Mouse (Mus musculus): ENCODE results near the gene Tbc1d8. TPM values are rescaled to one million over a fixed set of nuclear protein-coding genes. Genes with fewer than 3 reads are reported as not detected.

The Tbc1d8 gene
- polyA plus RNA-seq, 1 experiment: 8.0 TPM

GRCm38 (mm10) chr1:39408123-39408522, 70.4 kb downstream of the Tbc1d8 start:
- no peak for DNase-seq (ENCODE audit: low read depth, low spot score)
- 79% methylated on average over 6 of the region's 6 CpGs for WGBS

DNA sequence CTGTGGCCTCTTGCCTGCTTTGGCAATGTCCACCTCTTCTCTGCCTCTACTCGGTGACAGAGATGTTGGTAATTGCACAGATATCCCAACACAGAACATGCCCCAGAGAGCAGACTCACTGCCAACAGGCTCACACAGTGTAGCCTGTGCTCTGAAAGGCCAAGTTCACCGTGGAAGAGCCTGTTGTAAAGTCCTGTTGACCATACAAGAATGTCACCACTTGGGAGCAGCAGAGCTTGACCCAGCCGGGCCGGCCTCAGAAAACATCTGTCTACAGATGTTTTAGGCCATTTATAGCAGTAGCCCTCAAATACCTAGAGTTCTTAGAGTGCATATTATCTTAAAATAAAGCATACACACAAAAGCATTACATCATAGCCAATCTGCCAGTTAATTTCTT, 71.4 kb downstream of the Tbc1d8 start:
- WGBS: 62% methylated on average over 4 of the region's 4 CpGs
- no peak for DNase-seq (ENCODE audit: low read depth, low spot score)

DNA sequence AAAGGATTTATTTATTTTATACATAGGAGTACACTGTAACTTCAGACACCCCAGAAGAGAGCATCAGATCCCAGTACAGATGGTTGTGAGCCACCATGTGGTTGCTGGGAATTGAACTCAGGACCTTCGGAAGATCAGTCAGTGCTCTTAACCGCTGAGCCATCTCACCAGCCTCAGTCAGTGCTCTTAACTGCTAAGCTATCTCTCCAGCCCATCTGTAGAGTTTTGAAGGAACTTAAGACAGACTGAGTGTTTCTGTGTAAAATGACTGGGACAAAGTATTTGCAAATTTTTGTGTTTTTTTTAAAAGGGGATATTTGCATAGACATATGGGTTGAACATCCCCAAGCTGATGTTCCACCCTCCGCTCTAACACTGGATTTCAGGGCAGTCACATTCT, 78.4 kb downstream of the Tbc1d8 start:
- WGBS: 93% methylated on average over 3 of the region's 3 CpGs
- DNase-seq (ENCODE audit: low read depth, low spot score): no peak

GRCm38 (mm10) chr1:39399228-39399627, 79.3 kb downstream of the Tbc1d8 start:
- DNase-seq (ENCODE audit: low read depth, low spot score): no peak
- WGBS: 60% methylated on average over 4 of the region's 4 CpGs

- WGBS: 86% methylated on average over 6 of the region's 6 CpGs
- no peak for DNase-seq (ENCODE audit: low read depth, low spot score)
Measured at GRCm38 (mm10) chr1:39398284-39398683, 80.3 kb downstream of the Tbc1d8 start.

GRCm38 (mm10) chr1:39396347-39396746, 82.2 kb downstream of the Tbc1d8 start:
- WGBS: 70% methylated on average over 4 of the region's 4 CpGs
- DNase-seq (ENCODE audit: low read depth, low spot score): no peak

DNA sequence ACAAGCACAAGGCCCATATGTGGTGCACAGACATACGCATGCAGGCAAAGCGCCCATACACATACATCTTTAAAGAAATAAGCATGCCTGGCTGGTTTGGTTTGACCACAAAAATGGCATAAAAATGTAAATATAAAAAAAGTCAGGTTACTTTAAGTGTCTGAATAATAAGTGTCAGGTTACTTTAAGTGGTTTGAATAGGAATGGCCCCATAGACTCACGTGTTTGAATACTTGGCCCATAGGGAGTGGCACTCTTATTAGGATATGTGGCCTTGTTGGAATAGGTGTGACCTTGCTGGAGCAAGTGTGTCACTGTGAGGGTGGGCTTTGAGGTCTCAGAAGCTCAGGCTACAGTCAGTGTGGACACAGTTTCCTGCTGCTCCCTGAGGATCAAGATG, 83.9 kb downstream of the Tbc1d8 start:
- DNase-seq (ENCODE audit: low read depth, low spot score): no peak

DNA sequence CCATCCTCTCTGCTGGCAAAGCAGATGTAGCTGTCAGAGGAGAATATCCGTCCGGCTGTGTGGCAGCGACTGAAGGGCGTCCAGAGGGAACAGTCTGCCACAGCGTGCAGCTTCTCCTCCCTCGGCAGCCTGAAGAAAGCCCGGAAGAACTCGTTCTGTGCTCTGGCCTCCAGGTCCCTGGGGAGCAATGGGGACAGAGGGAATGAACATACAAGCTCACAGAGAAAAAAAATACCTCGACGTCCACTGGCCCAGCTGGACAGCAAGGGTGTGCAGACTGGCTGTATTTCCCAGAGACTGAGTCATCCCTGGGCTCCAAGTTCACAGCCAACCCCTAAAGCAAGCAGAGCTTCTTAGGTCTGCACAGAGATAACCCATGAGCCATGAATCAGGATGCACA, 84.5 kb downstream of the Tbc1d8 start:
- 74% methylated on average over 10 of the region's 10 CpGs for WGBS
- no peak for DNase-seq (ENCODE audit: low read depth, low spot score)

More for the DNA sequence above, 83.9 kb downstream of the Tbc1d8 start:
- WGBS: 73% methylated on average over 3 of the region's 3 CpGs

GRCm38 (mm10) chr1:39393217-39393867, 85.2 kb downstream of the Tbc1d8 start:
- WGBS: 81% methylated on average over 8 of the region's 8 CpGs
- no peak for DNase-seq (ENCODE audit: low read depth, low spot score)

DNA sequence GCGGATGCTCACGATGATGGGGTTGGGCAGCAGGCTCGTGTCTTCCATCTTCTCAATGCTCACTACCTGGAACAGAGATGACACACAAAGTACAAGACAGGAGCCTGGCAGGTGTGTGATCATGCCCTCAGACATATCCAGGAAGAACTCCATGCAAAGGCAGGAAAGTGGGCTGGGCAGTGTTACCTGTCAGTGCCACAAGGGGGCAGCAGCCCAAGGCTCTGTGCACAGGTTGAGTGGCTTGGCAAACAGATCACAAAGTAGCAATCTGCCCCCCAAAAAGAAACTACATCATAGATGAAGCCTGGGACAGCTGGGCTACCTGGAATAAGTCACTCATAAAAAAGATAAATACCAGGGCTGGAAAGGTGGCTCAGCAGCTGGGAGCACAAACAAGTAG, 86.4 kb downstream of the Tbc1d8 start:
- WGBS: 72% methylated on average over 3 of the region's 3 CpGs
- DNase-seq (ENCODE audit: low read depth, low spot score): no peak

DNA sequence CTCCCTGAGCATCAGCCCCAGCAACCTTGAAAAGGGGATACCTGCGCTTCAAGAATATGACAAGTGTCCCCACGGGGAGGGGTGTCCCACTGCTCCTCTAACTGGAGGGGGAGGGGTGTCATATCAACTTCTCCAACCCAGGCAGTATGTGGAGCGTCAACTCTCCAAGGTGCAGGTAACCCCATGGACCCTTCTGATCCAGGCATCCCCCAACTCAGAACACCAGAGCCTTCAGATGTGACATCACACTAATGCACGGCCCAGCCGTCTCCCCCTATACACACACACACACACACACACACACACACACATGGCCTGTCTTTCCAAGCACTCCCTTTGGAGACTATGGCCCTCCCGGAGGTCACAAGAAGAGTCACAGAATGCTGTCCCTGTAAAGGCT, 86.9 kb downstream of the Tbc1d8 start:
- 93% methylated on average over 6 of the region's 6 CpGs for WGBS
- no peak for DNase-seq (ENCODE audit: low read depth, low spot score)

- DNase-seq (ENCODE audit: low read depth, low spot score): no peak
- 90% methylated on average over 11 of the region's 11 CpGs for WGBS
Measured at GRCm38 (mm10) chr1:39389338-39389737, 89.2 kb downstream of the Tbc1d8 start.

- DNase-seq (ENCODE audit: low read depth, low spot score): no peak
- 87% methylated on average over 2 of the region's 2 CpGs for WGBS
Measured at GRCm38 (mm10) chr1:39388163-39388562, 90.4 kb downstream of the Tbc1d8 start.

GRCm38 (mm10) chr1:39387497-39387896, 91.1 kb downstream of the Tbc1d8 start:
- DNase-seq (ENCODE audit: low read depth, low spot score): no peak
- 71% methylated on average over 4 of the region's 4 CpGs for WGBS

GRCm38 (mm10) chr1:39386456-39386855, 92.1 kb downstream of the Tbc1d8 start:
- no peak for DNase-seq (ENCODE audit: low read depth, low spot score)
- WGBS: 74% methylated on average over 3 of the region's 3 CpGs

DNA sequence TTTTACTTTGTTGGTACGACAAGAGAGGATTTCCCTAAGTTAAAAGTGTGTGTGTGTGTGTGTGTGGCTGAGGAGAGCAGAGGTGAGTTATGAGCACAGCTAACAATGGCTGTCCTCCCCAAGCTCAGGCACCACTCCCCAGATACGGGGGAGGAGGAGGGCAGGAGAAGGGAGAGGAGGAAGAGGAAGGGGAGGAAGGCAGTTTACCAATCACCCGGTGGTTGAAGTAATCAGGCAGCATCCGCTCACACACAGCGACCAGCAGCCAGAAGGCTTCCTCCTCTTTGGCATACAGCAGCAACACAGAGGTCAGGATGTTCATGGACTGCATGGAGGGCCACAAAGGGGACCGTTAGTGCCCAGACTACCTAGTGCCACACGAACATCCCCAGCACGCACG, 93.6 kb downstream of the Tbc1d8 start:
- WGBS: 72% methylated on average over 9 of the region's 9 CpGs
- DNase-seq (ENCODE audit: low read depth, low spot score): no peak

- DNase-seq (ENCODE audit: low read depth, low spot score): no peak
- WGBS: 88% methylated on average over 9 of the region's 9 CpGs
Measured at GRCm38 (mm10) chr1:39381017-39381416, 97.5 kb downstream of the Tbc1d8 start.

GRCm38 (mm10) chr1:39379021-39379420, 99.5 kb downstream of the Tbc1d8 start:
- DNase-seq (ENCODE audit: low read depth, low spot score): no peak
- WGBS: 67% methylated on average over 5 of the region's 5 CpGs

DNA sequence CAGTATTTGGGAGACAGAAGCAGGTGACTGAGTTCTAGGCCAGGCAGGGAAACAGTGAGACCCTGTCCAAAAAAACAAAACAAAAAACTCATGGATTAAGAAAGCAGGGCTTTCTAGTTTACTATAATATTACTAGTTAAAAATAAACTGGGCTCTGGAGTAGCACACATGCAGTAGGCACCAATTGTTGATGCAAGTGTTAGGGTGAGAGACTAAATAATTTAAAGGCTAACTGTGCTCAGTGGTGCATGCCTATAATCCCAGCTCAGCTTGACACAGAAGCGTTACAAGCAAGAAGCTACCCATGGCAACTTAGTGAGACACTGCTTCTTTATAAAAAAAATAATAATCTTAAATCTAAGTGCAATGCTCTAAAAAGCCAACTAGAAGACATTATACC, 100.0 kb downstream of the Tbc1d8 start:
- DNase-seq (ENCODE audit: low read depth, low spot score): no peak
- WGBS: 91% methylated on average over 1 of the region's 1 CpGs

DNA sequence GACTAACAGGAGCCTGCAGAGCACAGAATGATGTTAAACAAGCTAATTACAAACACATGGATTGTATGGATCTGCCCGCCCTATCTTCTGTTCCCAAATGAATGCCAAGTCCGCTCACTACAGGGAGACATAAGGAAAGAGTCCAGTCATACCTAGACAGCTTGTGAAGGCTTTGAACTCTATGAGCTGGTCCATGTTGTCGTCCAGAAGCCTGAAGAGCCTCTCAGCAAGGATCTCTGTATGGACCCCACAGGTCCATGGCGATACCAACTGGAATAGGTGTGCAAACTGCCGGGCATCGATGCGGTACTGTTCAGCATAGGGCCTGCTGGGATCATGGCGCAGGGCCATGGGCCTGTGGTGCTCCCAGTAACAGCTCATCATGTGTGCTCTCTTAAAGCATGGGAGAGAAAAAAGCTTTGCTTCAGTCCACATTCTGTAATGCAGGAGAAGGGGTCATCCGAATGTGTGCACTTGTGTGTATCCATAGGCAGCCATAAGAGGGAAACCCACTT, 101.8 kb downstream of the Tbc1d8 start:
- DNase-seq (ENCODE audit: low read depth, low spot score): no peak
- 95% methylated on average over 9 of the region's 9 CpGs for WGBS

- WGBS: 83% methylated on average over 7 of the region's 7 CpGs
- no peak for DNase-seq (ENCODE audit: low read depth, low spot score)
Measured at GRCm38 (mm10) chr1:39376121-39376520, 102.4 kb downstream of the Tbc1d8 start.

All from large intestine, adult 2 months (tissue).